Comparison of ENCODE assay signal across 8 mouse cellular contexts in genomic region chr11:116533341-116534153, GRCm38 (mm10). TPM values are rescaled to one million over a fixed set of nuclear protein-coding genes. Genes with fewer than 3 reads are reported as not detected.
A peak's percentile ranks its signal among the peaks of the same experiment; 100 is the strongest.
DNase-seq lines count a peak whose midpoint lies in the region; ATAC-seq and TF ChIP-seq lines count a peak whose summit lies in the region.

No protein-coding gene starts in this region.

- H3K36me3 ChIP-seq in testis, adult 2 months (ENCODE audit: control insufficient read depth, insufficient read depth, low read length), result no peaks in the 10 kb centered on the region
- peaks cover 15% of the 10 kb centered on the region for H3K36me3 ChIP-seq in heart, embryonic 13.5 days
- peaks cover 18% of the 10 kb centered on the region for H3K36me3 ChIP-seq in midbrain, embryonic 13.5 days

- H3K27ac ChIP-seq in testis, adult 2 months (ENCODE audit: control insufficient read depth, insufficient read depth, low read depth, low read length), result peak overlapping the region; percentile 12; the same call in 1 of the 2 replicates
- H3K27ac ChIP-seq in heart, embryonic 13.5 days (replicated peaks), result 0 out of 2 replicates have a peak overlapping the region, but pooled peaks have one; percentile 10
- H3K27ac ChIP-seq in midbrain, embryonic 13.5 days, result no peak overlapping the region

- 0 out of 2 replicates have a peak, but pooled peaks have one; percentile 18 for ATAC-seq in heart, embryonic 13.5 days (ENCODE audit: extremely low read depth, insufficient number of reproducible peaks, low FRiP score, low TSS enrichment)
- ATAC-seq in midbrain, embryonic 13.5 days, result peak; percentile 41

- intact Hi-C loops in left cerebral cortex, postnatal 36 days (cut with DNase I), result loop anchor here (2.0 to 5.0 kb wide), 2 partner anchors 33 to 41 kb away; partner anchors contain the start of gene Prpsap1

- TF ChIP-seq CTCF in testis, adult 2 months (IDR thresholded peaks at IDR 0.05; ENCODE audit: control insufficient read depth, insufficient read depth, insufficient replicate concordance, low read depth, low read length), result no peak

- WGBS in heart, embryonic 13.5 days, result under 1% methylated on average over 62 of the region's 63 CpGs
- under 1% methylated on average over 63 of the region's 63 CpGs for WGBS in midbrain, embryonic 13.5 days

- DNase-seq in testis, postnatal 14 days (ENCODE audit: low spot score), result no peak
- DNase-seq in embryo, embryonic 9.5 days (ENCODE audit: extremely low spot score), result peak; percentile 40
- DNase-seq in kidney, postnatal 4 days, result peak; percentile 50 to 64
- DNase-seq in left cerebral cortex, postnatal 36 days (ENCODE audit: low spot score in 2 of 2), result no peak
- DNase-seq in yolk sac, embryonic 10.5 days (ENCODE audit: low spot score), result no peak

- 0 out of 2 replicates have a peak, but pooled peaks cover 2% of the 10 kb centered on the region for H3K27me3 ChIP-seq in testis, adult 2 months (ENCODE audit: control insufficient read depth, insufficient read depth, low read length)
- H3K27me3 ChIP-seq in heart, embryonic 13.5 days (replicated peaks), result peaks cover 66% of the 10 kb centered on the region
- H3K27me3 ChIP-seq in midbrain, embryonic 13.5 days, result peaks cover 63% of the 10 kb centered on the region

- TF ChIP-seq POLR2A in testis, adult 2 months (IDR thresholded peaks at IDR 0.05; ENCODE audit: control insufficient read depth, low read depth, low read length), result no peak

- H3K9me3 ChIP-seq in heart, embryonic 13.5 days, result no peaks in the 10 kb centered on the region
- H3K9me3 ChIP-seq in midbrain, embryonic 13.5 days, result no peaks in the 10 kb centered on the region

- H3K9ac ChIP-seq in heart, embryonic 13.5 days, result peak overlapping the region; percentile 80
- H3K9ac ChIP-seq in midbrain, embryonic 13.5 days (replicated peaks), result peak overlapping the region; percentile 50; the same call in 1 of the 2 replicates

- peak overlapping the region; percentile 100 for H3K4me2 ChIP-seq in heart, embryonic 13.5 days
- H3K4me2 ChIP-seq in midbrain, embryonic 13.5 days (replicated peaks), result peak overlapping the region; percentile 79

- H3K4me1 ChIP-seq in testis, adult 2 months (ENCODE audit: control insufficient read depth, insufficient read depth, low read length), result peaks cover 26% of the 10 kb centered on the region
- H3K4me1 ChIP-seq in heart, embryonic 13.5 days, result peaks cover 55% of the 10 kb centered on the region
- peaks cover 49% of the 10 kb centered on the region for H3K4me1 ChIP-seq in midbrain, embryonic 13.5 days (replicated peaks)

- H3K4me3 ChIP-seq in testis, adult 2 months (ENCODE audit: control insufficient read depth, low read depth, low read length), result peak overlapping the region; percentile 67
- H3K4me3 ChIP-seq in heart, embryonic 13.5 days, result peak overlapping the region; percentile 59
- peak overlapping the region; percentile 42 for H3K4me3 ChIP-seq in midbrain, embryonic 13.5 days (replicated peaks)

RNA-seq across cellular contexts. Expression of gene Sphk1, which starts 2.8 kb away (rescaled TPM):
- polyA plus RNA-seq in testis, adult 2 months (2012; rRNA removed), result 3.3 and 4.2 TPM in 2 replicates
- polyA plus RNA-seq in heart, embryonic 13.5 days (2015; fragmentation: Nextera tagmentation; extraction: Ambion mirVana), result 2.0 and 2.6 TPM in 2 replicates
- 3.1 and 3.2 TPM in 2 replicates for polyA plus RNA-seq in midbrain, embryonic 13.5 days (2015; fragmentation: Nextera tagmentation; extraction: Ambion mirVana)
- total RNA-seq in left cerebral cortex, postnatal 36 days (2021), result 1 to 10 TPM; 4.0 to 7.0 TPM

RNA-seq across cellular contexts. Expression of gene Prpsap1, which starts 39.5 kb away (rescaled TPM):
- polyA plus RNA-seq in testis, adult 2 months (2012; rRNA removed), result 58.2 and 59.0 TPM in 2 replicates
- polyA plus RNA-seq in heart, embryonic 13.5 days (2015; fragmentation: Nextera tagmentation; extraction: Ambion mirVana), result 90.2 and 102 TPM in 2 replicates
- 175 and 187 TPM in 2 replicates for polyA plus RNA-seq in midbrain, embryonic 13.5 days (2015; fragmentation: Nextera tagmentation; extraction: Ambion mirVana)
- 10 to 100 TPM; 68.5 to 91.5 TPM for total RNA-seq in left cerebral cortex, postnatal 36 days (2021)

RNA-seq across cellular contexts. Expression of gene Ube2o, which starts 47.7 kb away (rescaled TPM):
- 31.6 and 34.8 TPM in 2 replicates for polyA plus RNA-seq in testis, adult 2 months (2012; rRNA removed)
- polyA plus RNA-seq in heart, embryonic 13.5 days (2015; fragmentation: Nextera tagmentation; extraction: Ambion mirVana), result 7.9 and 8.3 TPM in 2 replicates
- 12.3 and 12.7 TPM in 2 replicates for polyA plus RNA-seq in midbrain, embryonic 13.5 days (2015; fragmentation: Nextera tagmentation; extraction: Ambion mirVana)
- total RNA-seq in left cerebral cortex, postnatal 36 days (2021), result 100 to 1,000 TPM; 121 to 126 TPM

RNA-seq across cellular contexts. Expression of gene Aanat, which starts 52.7 kb away (rescaled TPM):
- 0.23 and 0.45 TPM in 2 replicates for polyA plus RNA-seq in testis, adult 2 months (2012; rRNA removed)
- not detected in 2 replicates for polyA plus RNA-seq in heart, embryonic 13.5 days (2015; fragmentation: Nextera tagmentation; extraction: Ambion mirVana)
- 0.22 and 0.34 TPM in 2 replicates for polyA plus RNA-seq in midbrain, embryonic 13.5 days (2015; fragmentation: Nextera tagmentation; extraction: Ambion mirVana)
- under 1 TPM; 0.62 to 0.97 TPM for total RNA-seq in left cerebral cortex, postnatal 36 days (2021)

Comparison
In these comparisons a context has a peak if more than half of its experiments do, and no peak if none do; other contexts are left out.
1. DNase-seq: peak in embryo, embryonic 9.5 days (single experiment) and kidney, postnatal 4 days (2 of 2); none in testis, postnatal 14 days (single experiment), left cerebral cortex, postnatal 36 days (0 of 2) and yolk sac, embryonic 10.5 days (single experiment).
2. Peak in every context shown above with its lines, with median percentiles within 50 percentile points of each other: H3K4me3 ChIP-seq.